Mouse (Mus musculus) brain, embryonic 14.5 days (tissue): ENCODE results near the gene Ceacam19.

Experiments
- CTCF ChIP-seq: fragments of 200-500 bp; IDR thresholded peaks from 2 replicates; pipeline ENCODE4 v1.5.1; 2012; ENCODE audit warnings: inconsistent platforms, mild to moderate bottlenecking, moderate library complexity, borderline replicate concordance; ENCODE audit not compliant: insufficient read depth, insufficient read length; ENCODE audit errors: extremely low read depth
- POLR2A ChIP-seq: fragments of 200-500 bp; IDR thresholded peaks from 2 replicates; pipeline ENCODE4 v1.6.1; 2012; ENCODE audit warnings: mild to moderate bottlenecking, inconsistent platforms, borderline replicate concordance; ENCODE audit not compliant: poor library complexity, insufficient read depth, insufficient read length, severe bottlenecking; ENCODE audit errors: extremely low read depth

GRCm38 (mm10) chr7:19842885-19843504, 44.8 kb downstream of the Ceacam19 start:
- TF ChIP-seq POLR2A: no peak
- TF ChIP-seq CTCF: no peak
